In genomic region chr6:128602463-128603201, GRCm38 (mm10) we compare ENCODE assay signal across 19 mouse cellular contexts. TPM values are rescaled to one million over a fixed set of nuclear protein-coding genes. Genes with fewer than 3 reads are reported as not detected.
DNase-seq lines count a peak whose midpoint lies in the region; ATAC-seq and TF ChIP-seq lines count a peak whose summit lies in the region.
"Had no signal": no experiment of that assay in that cellular context is flagged by ENCODE, and none has a peak within 500 bp of the region (broad histone marks: within the 10 kb centered on the region; RNA-seq: fewer than 3 reads in every experiment).

No protein-coding gene starts in this region.

- TF ChIP-seq CTCF in hindbrain, postnatal 0 days (IDR thresholded peaks at IDR 0.05; ENCODE audit: low read depth) = peak; percentile 19; the same call in 1 of the 2 replicates
- no peak for TF ChIP-seq CTCF in lung, adult 2 months (IDR thresholded peaks at IDR 0.05; ENCODE audit: insufficient read depth, low read length)

- H3K9ac ChIP-seq in hindbrain, embryonic 11.5 days (ENCODE audit: low read depth, low read length) = no peak overlapping the region
- no peak overlapping the region for H3K9ac ChIP-seq in forebrain, embryonic 13.5 days
- H3K9ac ChIP-seq in hindbrain, postnatal 0 days (replicated peaks; ENCODE audit: low read length) = no peak overlapping the region
- no peak overlapping the region for H3K9ac ChIP-seq in neural tube, embryonic 15.5 days (replicated peaks)
- H3K9ac ChIP-seq: heart, embryonic 15.5 days; kidney, embryonic 15.5 days had no signal

- H3K9me3 ChIP-seq in hindbrain, embryonic 11.5 days (ENCODE audit: control insufficient read depth, low read length) = no peaks in the 10 kb centered on the region
- H3K9me3 ChIP-seq in hindbrain, embryonic 10.5 days = no peaks in the 10 kb centered on the region
- no peaks in the 10 kb centered on the region for H3K9me3 ChIP-seq in forebrain, embryonic 13.5 days (replicated peaks)
- H3K9me3 ChIP-seq in hindbrain, postnatal 0 days (ENCODE audit: low read length) = no peaks in the 10 kb centered on the region
- H3K9me3 ChIP-seq in neural tube, embryonic 15.5 days (replicated peaks) = no peaks in the 10 kb centered on the region
- H3K9me3 ChIP-seq: heart, embryonic 15.5 days; kidney, embryonic 15.5 days had no signal

- no peak for DNase-seq in hindbrain, embryonic 11.5 days (ENCODE audit: low spot score)
- no peak for DNase-seq in hindbrain, embryonic 10.5 days (ENCODE audit: low spot score)
- peak; percentile 46 for DNase-seq in hindbrain, postnatal 0 days (ENCODE audit: low spot score)
- DNase-seq in lung, adult 2 months = no peak
- DNase-seq in layer of hippocampus, postnatal 10 days (ENCODE audit: low spot score in 2 of 2) = no peak
- DNase-seq in liver = no peak
- DNase-seq: adrenal gland, postnatal 25 days; B cell, adult 2 months; cerebellum, adult 11 months; layer of hippocampus, adult 9-11 months; lung, postnatal 14 days had no signal

- peak; percentile 55 for ATAC-seq in hindbrain, embryonic 11.5 days (ENCODE audit: low FRiP score)
- peak; percentile 81 for ATAC-seq in forebrain, embryonic 13.5 days
- ATAC-seq in hindbrain, postnatal 0 days = peak; percentile 74
- peak; percentile 62 for ATAC-seq in neural tube, embryonic 15.5 days (ENCODE audit: low FRiP score)

- no peak overlapping the region for H3K4me3 ChIP-seq in hindbrain, embryonic 11.5 days (ENCODE audit: low read depth, low read length)
- no peak overlapping the region for H3K4me3 ChIP-seq in hindbrain, embryonic 10.5 days
- H3K4me3 ChIP-seq in forebrain, embryonic 13.5 days = no peak overlapping the region
- no peak overlapping the region for H3K4me3 ChIP-seq in hindbrain, postnatal 0 days (ENCODE audit: low read length)
- H3K4me3 ChIP-seq in neural tube, embryonic 15.5 days (replicated peaks) = peak overlapping the region; percentile 10; the same call in 1 of the 2 replicates
- no peak overlapping the region for H3K4me3 ChIP-seq in lung, adult 2 months (replicated peaks; ENCODE audit: extremely low read depth, low read depth, low read length)
- H3K4me3 ChIP-seq: heart, embryonic 15.5 days; kidney, embryonic 15.5 days had no signal

- H3K4me2 ChIP-seq in hindbrain, embryonic 11.5 days (replicated peaks; ENCODE audit: low read depth, low read length) = no peak overlapping the region
- H3K4me2 ChIP-seq in forebrain, embryonic 13.5 days = peak overlapping the region; percentile 30
- H3K4me2 ChIP-seq in hindbrain, postnatal 0 days (ENCODE audit: low read depth, low read length) = peak overlapping the region; percentile 42
- peak overlapping the region; percentile 32 for H3K4me2 ChIP-seq in neural tube, embryonic 15.5 days
- H3K4me2 ChIP-seq: heart, embryonic 15.5 days; kidney, embryonic 15.5 days; liver, embryonic 11.5 days had no signal

- H3K27me3 ChIP-seq in hindbrain, embryonic 11.5 days (ENCODE audit: control insufficient read depth, insufficient read depth, low read length) = no peaks in the 10 kb centered on the region
- no peaks in the 10 kb centered on the region for H3K27me3 ChIP-seq in hindbrain, embryonic 10.5 days (ENCODE audit: insufficient read depth, poor library complexity, severe bottlenecking)
- 0 out of 2 replicates have a peak, but pooled peaks cover 3% of the 10 kb centered on the region for H3K27me3 ChIP-seq in forebrain, embryonic 13.5 days
- H3K27me3 ChIP-seq in hindbrain, postnatal 0 days (ENCODE audit: insufficient read depth, low read length) = no peaks in the 10 kb centered on the region
- no peaks in the 10 kb centered on the region for H3K27me3 ChIP-seq in neural tube, embryonic 15.5 days (replicated peaks)
- H3K27me3 ChIP-seq: heart, embryonic 15.5 days; kidney, embryonic 15.5 days had no signal

- TF ChIP-seq POLR2A in lung, adult 2 months (IDR thresholded peaks at IDR 0.05; ENCODE audit: borderline replicate concordance, extremely low read depth, low read depth, low read length) = no peak

- no peaks in the 10 kb centered on the region for H3K36me3 ChIP-seq in hindbrain, embryonic 11.5 days (ENCODE audit: control insufficient read depth, insufficient read depth, low read length)
- H3K36me3 ChIP-seq in hindbrain, embryonic 10.5 days = no peaks in the 10 kb centered on the region
- H3K36me3 ChIP-seq in forebrain, embryonic 13.5 days (ENCODE audit: poor library complexity, severe bottlenecking) = no peaks in the 10 kb centered on the region
- no peaks in the 10 kb centered on the region for H3K36me3 ChIP-seq in hindbrain, postnatal 0 days (ENCODE audit: insufficient read depth, low read length)
- no peaks in the 10 kb centered on the region for H3K36me3 ChIP-seq in neural tube, embryonic 15.5 days
- H3K36me3 ChIP-seq: heart, embryonic 15.5 days; kidney, embryonic 15.5 days had no signal

- no peaks in the 10 kb centered on the region for H3K4me1 ChIP-seq in hindbrain, embryonic 11.5 days (replicated peaks; ENCODE audit: control insufficient read depth, insufficient read depth, low read length)
- peaks cover 7% of the 10 kb centered on the region for H3K4me1 ChIP-seq in hindbrain, embryonic 10.5 days (replicated peaks)
- H3K4me1 ChIP-seq in forebrain, embryonic 13.5 days = peaks cover 7% of the 10 kb centered on the region; the same call in 1 of the 2 replicates
- H3K4me1 ChIP-seq in hindbrain, postnatal 0 days (ENCODE audit: insufficient read depth, low read length) = no peaks in the 10 kb centered on the region
- peaks cover 7% of the 10 kb centered on the region; the same call in 1 of the 2 replicates for H3K4me1 ChIP-seq in neural tube, embryonic 15.5 days
- peaks cover 15% of the 10 kb centered on the region for H3K4me1 ChIP-seq in lung, adult 2 months (ENCODE audit: control insufficient read depth, insufficient read depth, low read length)

- 48% methylated on average over 10 of the region's 10 CpGs for WGBS in hindbrain, embryonic 11.5 days
- WGBS in hindbrain, embryonic 10.5 days = 61% methylated on average over 10 of the region's 10 CpGs
- 34% methylated on average over 10 of the region's 10 CpGs for WGBS in forebrain, embryonic 13.5 days
- 32% methylated on average over 10 of the region's 10 CpGs for whole genome bisulfite sequencing in hindbrain, postnatal 0 days
- WGBS in neural tube, embryonic 15.5 days = 41% methylated on average over 10 of the region's 10 CpGs
- WGBS in lung, adult 2 months = 74% methylated on average over 10 of the region's 10 CpGs

- no peak overlapping the region for H3K27ac ChIP-seq in hindbrain, embryonic 11.5 days (ENCODE audit: low read depth, low read length)
- no peak overlapping the region for H3K27ac ChIP-seq in hindbrain, embryonic 10.5 days
- no peak overlapping the region for H3K27ac ChIP-seq in forebrain, embryonic 13.5 days
- H3K27ac ChIP-seq in hindbrain, postnatal 0 days = no peak overlapping the region
- 0 out of 2 replicates have a peak overlapping the region, but pooled peaks have one; percentile 25 for H3K27ac ChIP-seq in neural tube, embryonic 15.5 days (replicated peaks)
- H3K27ac ChIP-seq: heart, embryonic 15.5 days; kidney, embryonic 15.5 days had no signal

RNA-seq across cellular contexts. Expression of gene Klrb1a, which starts 20.7 kb away (rescaled TPM):
- polyA plus RNA-seq in hindbrain, embryonic 11.5 days (2014; fragmentation: Nextera tagmentation; extraction: Ambion mirVana) = not detected in 2 replicates
- polyA plus RNA-seq in hindbrain, embryonic 10.5 days (2016; fragmentation: Nextera tagmentation; extraction: Ambion mirVana) = not detected in 2 replicates
- not detected in 2 replicates for polyA plus RNA-seq in forebrain, embryonic 13.5 days (2015; fragmentation: Nextera tagmentation; extraction: Ambion mirVana)
- total RNA-seq in hindbrain, postnatal 0 days (2014; rRNA removed) = not detected in 2 replicates
- not detected in 2 replicates for polyA plus RNA-seq in hindbrain, postnatal 0 days (2015; fragmentation: Nextera tagmentation; extraction: Ambion mirVana)
- polyA plus RNA-seq in neural tube, embryonic 15.5 days (2015; fragmentation: Nextera tagmentation; extraction: Ambion mirVana) = 0.70 TPM in 1 of 2 replicates, not detected in the other
- polyA plus RNA-seq in lung, adult 2 months (2012; rRNA removed) = 0.52 and 1.8 TPM in 2 replicates
- total RNA-seq in layer of hippocampus, postnatal 10 days (2021) = not detected
- total RNA-seq: adrenal gland, postnatal 25 days; ES-E14; granulocyte monocyte progenitor cell, adult 5-6 weeks; left cerebral cortex, postnatal 25 days had no signal
- polyA plus RNA-seq: heart, embryonic 15.5 days; kidney, embryonic 15.5 days had no signal

RNA-seq across cellular contexts. Expression of gene A2ml1, which starts 21.2 kb away (rescaled TPM):
- not detected in 2 replicates for polyA plus RNA-seq in hindbrain, embryonic 11.5 days (2014; fragmentation: Nextera tagmentation; extraction: Ambion mirVana)
- polyA plus RNA-seq in hindbrain, embryonic 10.5 days (2016; fragmentation: Nextera tagmentation; extraction: Ambion mirVana) = 0.04 TPM in 1 of 2 replicates, not detected in the other
- polyA plus RNA-seq in forebrain, embryonic 13.5 days (2015; fragmentation: Nextera tagmentation; extraction: Ambion mirVana) = 2.2 and 2.6 TPM in 2 replicates
- total RNA-seq in hindbrain, postnatal 0 days (2014; rRNA removed) = 0.79 and 1.6 TPM in 2 replicates
- 13.2 and 13.8 TPM in 2 replicates for polyA plus RNA-seq in hindbrain, postnatal 0 days (2015; fragmentation: Nextera tagmentation; extraction: Ambion mirVana)
- 3.5 and 4.8 TPM in 2 replicates for polyA plus RNA-seq in neural tube, embryonic 15.5 days (2015; fragmentation: Nextera tagmentation; extraction: Ambion mirVana)
- 2.8 and 5.1 TPM in 2 replicates for polyA plus RNA-seq in lung, adult 2 months (2012; rRNA removed)
- total RNA-seq in layer of hippocampus, postnatal 10 days (2021) = 10 to 100 TPM in 1 of 2 experiments, 1 to 10 TPM in 1; 7.6 to 12.8 TPM
- total RNA-seq: adrenal gland, postnatal 25 days; ES-E14 had no signal

RNA-seq across cellular contexts. Expression of gene Clec2h, which starts 59.6 kb away (rescaled TPM):
- not detected in 2 replicates for polyA plus RNA-seq in hindbrain, embryonic 11.5 days (2014; fragmentation: Nextera tagmentation; extraction: Ambion mirVana)
- not detected in 2 replicates for polyA plus RNA-seq in hindbrain, embryonic 10.5 days (2016; fragmentation: Nextera tagmentation; extraction: Ambion mirVana)
- not detected in 2 replicates for polyA plus RNA-seq in forebrain, embryonic 13.5 days (2015; fragmentation: Nextera tagmentation; extraction: Ambion mirVana)
- not detected in 2 replicates for total RNA-seq in hindbrain, postnatal 0 days (2014; rRNA removed)
- polyA plus RNA-seq in hindbrain, postnatal 0 days (2015; fragmentation: Nextera tagmentation; extraction: Ambion mirVana) = not detected in 2 replicates
- 0.38 TPM in 1 of 2 replicates, not detected in the other for polyA plus RNA-seq in neural tube, embryonic 15.5 days (2015; fragmentation: Nextera tagmentation; extraction: Ambion mirVana)
- polyA plus RNA-seq in lung, adult 2 months (2012; rRNA removed) = 0.17 TPM in 1 of 2 replicates, not detected in the other
- total RNA-seq in layer of hippocampus, postnatal 10 days (2021) = not detected
- total RNA-seq: ES-E14; granulocyte monocyte progenitor cell, adult 5-6 weeks had no signal
- polyA plus RNA-seq: heart, embryonic 15.5 days; kidney, embryonic 15.5 days; liver, embryonic 11.5 days had no signal
